Mouse (Mus musculus) forebrain, embryonic 16.5 days (tissue): ENCODE results near the gene Entpd3. TPM values are rescaled to one million over a fixed set of nuclear protein-coding genes. Genes with fewer than 3 reads are reported as not detected.
"Not testable (repeated sequence)": the region's sequence is repeated elsewhere in the genome, so short reads cannot be mapped to it uniquely, and the experiment has no call there.

ENCODE experiments used
- ATAC-seq: fragments of 200-750 bp; cut with Nextera tagmentation; 2 replicates; pipeline ENCODE4 v1.8.0; 2017; ENCODE audit warnings: mild to moderate bottlenecking, moderate library complexity
- H3K27ac ChIP-seq: fragments of 300-500 bp; sonication (generic); 2 replicates; pipeline ENCODE4 v1.5.1; 2014; ENCODE audit warnings: low read length, control low read depth
- H3K27me3 ChIP-seq: fragments of 300-500 bp; sonication (generic); replicated peaks from 2 replicates; pipeline ENCODE4 v1.6.1; 2014; ENCODE audit warnings: low read length; ENCODE audit not compliant: control insufficient read depth, insufficient read depth
- H3K36me3 ChIP-seq: fragments of 300-500 bp; sonication (generic); 2 replicates; pipeline ENCODE4 v1.6.1; 2014; ENCODE audit not compliant: control insufficient read depth, insufficient read depth
- H3K4me1 ChIP-seq: fragments of 300-500 bp; sonication (generic); replicated peaks from 2 replicates; pipeline ENCODE4 v1.6.1; 2014; ENCODE audit warnings: low read length; ENCODE audit not compliant: control insufficient read depth, insufficient read depth
- H3K4me2 ChIP-seq: fragments of 300-500 bp; sonication (generic); 2 replicates; pipeline ENCODE4 v1.6.1; 2014; ENCODE audit warnings: mild to moderate bottlenecking, low read length, control low read depth
- H3K4me3 ChIP-seq: fragments of 300-500 bp; sonication (generic); replicated peaks from 2 replicates; pipeline ENCODE4 v1.5.1; 2014; ENCODE audit warnings: mild to moderate bottlenecking, low read length, control low read depth
- H3K9ac ChIP-seq: fragments of 300-500 bp; sonication (generic); replicated peaks from 2 replicates; pipeline ENCODE4 v1.6.1; 2014; ENCODE audit warnings: low read depth, low read length, control low read depth
- H3K9me3 ChIP-seq: fragments of 300-500 bp; sonication (generic); 2 replicates; pipeline ENCODE4 v1.6.1; 2016; ENCODE audit warnings: low read length; ENCODE audit not compliant: control insufficient read depth
- WGBS: fragments of 180-500 bp; shearing (Covaris S2); extraction: QIAGEN DNeasy Blood & Tissue Kit; methylation state at CpG from one replicate; pipeline ENCODE4 v1.1.7; 2014; 5-methylcytosine and 5-hydroxymethylcytosine counted together
- polyA plus RNA-seq: library from polyadenylated mRNA; unstranded; fragments of >200 nt; fragmentation: Nextera tagmentation; extraction: Ambion mirVana; gene quantifications from 2 replicates; pipeline ENCODE4 v1.2.1, GENCODE M21; 2015

Entpd3 gene
- polyA plus RNA-seq, 1 experiment from 2014 or later, result 2.6 TPM

DNA sequence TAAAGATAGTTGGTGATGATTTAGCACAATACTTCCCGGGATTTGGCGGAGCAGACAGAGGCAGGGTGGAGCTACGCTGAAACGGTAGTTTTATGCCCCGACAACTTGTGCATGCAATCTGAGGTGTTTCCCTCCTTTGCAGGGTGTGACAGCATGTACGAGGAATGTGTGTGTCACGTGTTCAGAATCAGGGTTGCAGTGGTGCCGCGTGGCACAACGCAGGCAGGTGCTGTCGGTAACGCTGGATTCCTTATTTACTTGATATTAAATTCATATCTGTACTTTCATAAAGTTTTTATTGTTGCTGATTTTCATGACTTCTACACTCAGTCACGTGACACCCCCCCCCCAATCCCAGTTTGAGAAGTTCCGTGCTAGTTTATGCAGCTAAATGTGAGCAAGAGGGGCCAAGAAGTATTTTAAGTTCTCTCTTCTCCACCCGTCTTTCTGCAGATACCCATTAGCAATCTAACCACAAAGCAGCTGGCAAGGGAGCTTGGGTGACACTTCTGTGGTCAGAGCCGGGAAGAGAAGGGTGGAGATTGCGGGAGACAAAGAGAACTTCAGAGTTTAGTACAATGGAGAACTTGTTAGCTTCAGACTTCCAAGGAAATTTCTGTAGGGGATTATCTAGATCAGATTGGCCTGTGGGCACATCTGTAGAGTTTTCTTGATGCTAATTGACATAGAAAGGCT, 10.7 kb upstream of the Entpd3 start:
- no peaks in the 10 kb centered on the region for H3K4me1 ChIP-seq
- no peak overlapping the region for H3K27ac ChIP-seq
- ATAC-seq, result no peak
- H3K36me3 ChIP-seq, result no peaks in the 10 kb centered on the region
- H3K27me3 ChIP-seq, result no peaks in the 10 kb centered on the region
- no peak overlapping the region for H3K4me2 ChIP-seq
- no peak overlapping the region for H3K4me3 ChIP-seq
- WGBS, result 81% methylated on average over 17 of the region's 17 CpGs
- no peak overlapping the region for H3K9ac ChIP-seq
- H3K9me3 ChIP-seq, result 0 out of 2 replicates have a peak, but pooled peaks cover under 1% of the 10 kb centered on the region

DNA sequence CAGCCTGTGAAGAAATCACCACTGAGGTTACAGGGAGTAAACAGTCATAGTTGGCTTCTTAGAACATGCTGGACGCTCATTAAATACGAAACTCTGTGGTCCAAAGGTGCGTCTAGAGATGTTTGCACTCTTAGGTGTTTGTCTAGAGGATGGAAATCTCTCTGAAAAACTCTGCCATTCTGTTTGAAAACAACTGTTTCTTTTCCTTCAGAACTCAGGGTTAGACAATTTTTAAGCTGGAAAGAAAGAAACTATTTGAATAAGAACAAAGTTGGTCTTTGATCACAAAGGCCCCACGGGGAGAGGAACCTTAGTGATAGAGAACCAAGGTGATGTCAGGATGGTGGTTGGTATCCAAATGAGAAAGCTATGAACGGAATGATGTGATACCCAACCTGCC, 9.1 kb upstream of the Entpd3 start:
- Histone ChIP-seq H3K27ac (no peak overlapping the region), H3K4me2 (no peak overlapping the region), H3K9me3 (0 out of 2 replicates have a peak, but pooled peaks cover 2% of the 10 kb centered on the region), H3K27me3 (no peaks in the 10 kb centered on the region), H3K4me3 (no peak overlapping the region), H3K9ac (no peak overlapping the region), H3K36me3 (no peaks in the 10 kb centered on the region), H3K4me1 (no peaks in the 10 kb centered on the region)
- ATAC-seq, result no peak
- WGBS, result 91% methylated on average over 5 of the region's 5 CpGs

DNA sequence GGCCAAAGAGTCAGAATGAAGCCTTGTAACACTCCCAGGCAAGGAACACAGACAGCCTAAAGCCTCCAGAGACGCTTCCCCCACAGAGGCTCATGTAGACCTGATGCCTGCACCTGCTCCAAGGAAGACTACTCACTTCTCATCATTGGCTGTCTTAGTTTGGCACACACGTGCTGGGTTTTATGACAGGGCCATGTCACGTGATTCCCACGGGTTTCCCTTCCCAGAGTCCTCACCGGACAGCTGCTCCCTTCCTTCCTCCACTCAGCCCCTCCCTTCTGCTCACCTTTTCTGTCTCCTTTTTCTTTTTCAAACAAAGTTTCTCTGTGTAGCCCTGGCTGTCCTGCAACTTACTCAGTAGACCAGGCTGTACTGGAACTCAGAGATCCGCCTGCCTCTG, 7.6 kb upstream of the Entpd3 start:
- H3K27ac ChIP-seq, result no peak overlapping the region
- H3K9me3 ChIP-seq, result 0 out of 2 replicates have a peak, but pooled peaks cover 2% of the 10 kb centered on the region
- H3K27me3 ChIP-seq, result no peaks in the 10 kb centered on the region
- no peak overlapping the region for H3K9ac ChIP-seq
- no peaks in the 10 kb centered on the region for H3K4me1 ChIP-seq
- no peak for ATAC-seq
- H3K36me3 ChIP-seq, result no peaks in the 10 kb centered on the region
- no peak overlapping the region for H3K4me2 ChIP-seq
- WGBS, result 90% methylated on average over 6 of the region's 6 CpGs
- no peak overlapping the region for H3K4me3 ChIP-seq

DNA sequence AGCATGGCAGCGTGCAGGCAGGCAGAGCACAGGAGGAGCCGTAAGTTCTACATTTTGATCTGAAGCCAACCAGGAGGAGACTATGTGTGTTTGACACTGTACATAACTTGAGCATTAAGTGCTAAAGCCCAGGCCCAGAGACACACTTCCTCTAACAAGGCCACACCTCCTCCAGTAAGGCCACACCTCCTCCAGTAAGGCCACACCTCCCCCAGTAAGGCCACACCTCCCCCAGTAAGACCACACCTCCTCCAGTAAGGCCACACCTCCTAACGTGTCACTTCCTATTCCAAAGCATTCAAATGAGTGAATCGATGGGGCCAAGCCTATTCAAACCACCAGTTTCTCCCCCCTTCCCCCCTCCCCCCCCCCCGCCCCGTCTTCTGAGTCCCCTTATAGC, 6.9 kb upstream of the Entpd3 start:
- no peaks in the 10 kb centered on the region for H3K36me3 ChIP-seq
- ATAC-seq, result no peak

DNA sequence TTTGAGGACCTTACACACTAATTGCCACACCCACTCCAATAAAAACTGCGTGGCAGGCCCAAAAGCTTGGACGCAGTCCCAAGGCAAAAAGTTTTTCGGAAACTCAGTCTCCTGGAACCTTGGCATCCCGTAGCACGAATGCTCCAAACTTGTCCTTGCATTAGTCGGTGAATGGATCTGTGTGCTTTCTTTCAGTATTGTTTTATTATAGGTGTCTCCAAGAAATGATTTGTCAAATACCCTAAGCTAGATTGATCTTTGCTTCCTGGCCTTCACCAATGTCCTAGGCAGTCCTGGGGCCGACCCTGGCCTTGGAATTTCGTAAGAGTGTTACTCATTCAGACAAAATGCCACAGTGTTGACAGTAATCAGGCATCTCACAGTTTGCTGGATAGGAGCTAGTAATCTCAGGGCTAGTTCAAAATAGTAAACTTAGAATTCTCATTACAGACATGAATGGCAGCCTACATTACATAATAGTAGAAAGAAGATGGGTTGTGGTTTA, 6.1 kb upstream of the Entpd3 start:
- not testable (repeated sequence) for ATAC-seq, H3K27me3 ChIP-seq, H3K27ac ChIP-seq, H3K36me3 ChIP-seq, H3K9ac ChIP-seq, H3K4me3 ChIP-seq, H3K4me2 ChIP-seq, H3K4me1 ChIP-seq, H3K9me3 ChIP-seq
- 93% methylated on average over 8 of the region's 8 CpGs for WGBS

More for the DNA sequence above, 6.9 kb upstream of the Entpd3 start:
- Histone ChIP-seq H3K9ac (no peak overlapping the region), H3K4me3 (no peak overlapping the region), H3K27me3 (no peaks in the 10 kb centered on the region), H3K9me3 (0 out of 2 replicates have a peak, but pooled peaks cover 2% of the 10 kb centered on the region), H3K4me2 (no peak overlapping the region), H3K4me1 (no peaks in the 10 kb centered on the region), H3K27ac (no peak overlapping the region)
- WGBS, result 89% methylated on average over 6 of the region's 6 CpGs

DNA sequence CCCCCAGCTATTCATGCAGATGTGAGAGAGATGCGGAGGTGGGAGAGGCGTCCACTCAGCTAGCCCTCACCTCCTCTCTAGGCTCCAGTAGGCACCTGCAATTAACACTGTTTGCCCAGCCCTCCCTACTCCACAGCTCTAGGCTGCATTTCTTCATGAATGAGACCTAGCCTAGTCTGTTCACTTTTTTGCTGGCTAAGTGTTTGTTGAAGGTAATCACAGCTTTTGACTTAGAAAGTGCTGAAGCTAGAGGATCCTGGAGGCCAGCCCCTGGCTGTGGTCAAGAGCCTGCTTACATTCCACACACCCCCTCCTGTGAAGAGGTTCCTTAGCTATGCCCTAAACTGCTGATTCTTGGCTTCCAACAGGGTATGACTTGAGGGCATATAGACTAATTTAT, 1.8 kb downstream of the Entpd3 start:
- no peaks in the 10 kb centered on the region for H3K36me3 ChIP-seq
- H3K9ac ChIP-seq, result no peak overlapping the region
- no peak overlapping the region for H3K27ac ChIP-seq
- H3K27me3 ChIP-seq, result peaks cover 11% of the 10 kb centered on the region
- no peak overlapping the region for H3K4me2 ChIP-seq
- no peak for ATAC-seq
- H3K4me1 ChIP-seq, result 0 out of 2 replicates have a peak, but pooled peaks cover 6% of the 10 kb centered on the region
- no peak overlapping the region for H3K4me3 ChIP-seq
- no peaks in the 10 kb centered on the region for H3K9me3 ChIP-seq
- 38% methylated on average over 1 of the region's 2 CpGs for WGBS

DNA sequence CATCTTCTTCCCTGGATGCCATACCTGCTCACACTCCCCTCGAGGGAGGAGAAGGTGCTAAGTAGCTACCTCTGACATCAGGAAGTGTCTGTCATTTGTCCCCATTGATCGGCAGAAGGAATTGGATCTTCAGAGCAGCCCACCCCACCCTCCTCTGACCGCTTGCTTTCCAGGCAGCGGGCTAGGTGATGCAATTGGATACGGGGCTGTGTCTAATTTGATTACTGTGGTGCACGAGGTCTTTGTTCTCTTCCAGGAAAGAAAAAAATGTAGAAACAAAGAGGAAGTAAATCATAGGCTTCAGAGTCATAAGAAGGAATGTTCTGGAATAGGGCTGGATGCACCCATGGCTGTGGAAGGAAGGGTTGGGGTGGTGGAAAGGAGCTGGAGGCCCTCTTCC, 2.6 kb downstream of the Entpd3 start:
- H3K27me3 ChIP-seq, result peaks cover 11% of the 10 kb centered on the region
- H3K4me1 ChIP-seq, result 0 out of 2 replicates have a peak, but pooled peaks cover 6% of the 10 kb centered on the region
- no peak overlapping the region for H3K4me2 ChIP-seq
- no peak overlapping the region for H3K27ac ChIP-seq
- no peak for ATAC-seq
- WGBS, result 38% methylated on average over 6 of the region's 6 CpGs
- H3K9me3 ChIP-seq, result no peaks in the 10 kb centered on the region
- H3K36me3 ChIP-seq, result no peaks in the 10 kb centered on the region
- H3K9ac ChIP-seq, result no peak overlapping the region
- no peak overlapping the region for H3K4me3 ChIP-seq

DNA sequence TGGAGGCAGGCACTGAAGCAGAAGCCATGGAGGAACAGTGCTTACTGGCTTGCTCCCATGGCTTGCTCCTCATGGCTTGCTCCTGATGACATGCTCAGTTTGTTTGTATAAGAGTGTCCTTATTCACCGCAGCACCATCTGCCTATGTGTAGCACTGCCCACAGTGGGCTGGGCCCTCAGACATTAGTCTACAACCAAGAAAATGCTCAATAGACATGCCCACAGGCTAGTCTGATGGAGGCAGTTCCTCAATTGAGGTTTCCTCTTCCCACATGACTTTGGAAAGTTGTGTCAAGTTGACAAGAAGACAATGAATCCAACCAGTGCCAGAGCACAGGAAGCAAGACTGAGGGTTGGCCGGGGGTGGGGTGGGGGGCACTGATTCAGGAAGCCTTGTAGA, 6.4 kb downstream of the Entpd3 start:
- Histone ChIP-seq H3K9ac (no peak overlapping the region), H3K27ac (no peak overlapping the region), H3K4me2 (no peak overlapping the region), H3K4me3 (no peak overlapping the region), H3K4me1 (no peaks in the 10 kb centered on the region), H3K36me3 (no peaks in the 10 kb centered on the region), H3K27me3 (peaks cover 4% of the 10 kb centered on the region; the same call in 1 of the 2 replicates), H3K9me3 (no peaks in the 10 kb centered on the region)
- no peak for ATAC-seq
- 91% methylated on average over 2 of the region's 2 CpGs for WGBS

DNA sequence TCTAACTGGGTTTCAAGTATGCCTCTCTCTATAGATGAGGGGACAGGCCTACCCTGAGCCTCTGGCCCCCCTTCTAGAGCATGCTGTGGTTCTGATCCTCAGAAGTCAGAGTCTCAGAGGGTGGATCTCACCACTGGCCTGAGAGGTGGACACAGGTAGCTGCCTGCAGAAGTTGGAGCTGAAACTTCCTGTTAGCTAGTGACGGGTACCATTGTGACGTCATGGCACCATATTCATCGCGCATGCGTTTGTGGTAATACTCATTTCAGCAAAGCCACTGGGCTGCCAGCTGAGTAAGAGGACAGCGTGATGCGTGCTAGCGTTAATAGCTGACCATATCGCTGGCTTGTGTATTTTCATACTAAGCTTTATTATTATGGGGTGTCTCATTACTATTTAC, 6.9 kb downstream of the Entpd3 start:
- Histone ChIP-seq H3K4me3 (no peak overlapping the region), H3K4me2 (no peak overlapping the region), H3K4me1 (no peaks in the 10 kb centered on the region), H3K9ac (no peak overlapping the region), H3K27me3 (peaks cover 4% of the 10 kb centered on the region; the same call in 1 of the 2 replicates), H3K36me3 (no peaks in the 10 kb centered on the region), H3K9me3 (no peaks in the 10 kb centered on the region), H3K27ac (no peak overlapping the region)
- 93% methylated on average over 9 of the region's 9 CpGs for WGBS
- ATAC-seq, result no peak
